ENCODE assay signal across 20 mouse cellular contexts in genomic region chr7:125999921-126000320, GRCm38 (mm10).
DNase-seq lines count a peak whose midpoint lies in the region; ATAC-seq and TF ChIP-seq lines count a peak whose summit lies in the region.
"Had no signal": no experiment of that assay in that cellular context is flagged by ENCODE, and none has a peak within 500 bp of the region (broad histone marks: within the 10 kb centered on the region; RNA-seq: fewer than 3 reads in every experiment).

No protein-coding gene starts in this region.

- WGBS in hindbrain, embryonic 10.5 days: 91% methylated on average over 3 of the region's 3 CpGs

- H3K27ac ChIP-seq in cortical plate, adult 2 months (ENCODE audit: insufficient read depth, low read length): peak overlapping the region; percentile 72
- H3K27ac ChIP-seq in hindbrain, embryonic 10.5 days: no peak overlapping the region
- H3K27ac ChIP-seq: embryonic facial prominence, embryonic 15.5 days; hindbrain, embryonic 13.5 days; neural tube, embryonic 13.5 days had no signal

- DNase-seq in layer of hippocampus, adult 8-10 months (ENCODE audit: low spot score in 2 of 2): peak; percentile 38 to 45
- DNase-seq in layer of hippocampus, adult 9-10 months (ENCODE audit: low spot score): no peak
- DNase-seq in layer of hippocampus, adult 9-11 months: peak; percentile 50
- DNase-seq in right cerebral cortex, postnatal 25 days: peak; percentile 54
- DNase-seq in hindbrain, embryonic 10.5 days (ENCODE audit: low spot score): no peak
- DNase-seq: adrenal gland, adult 2 months; cerebellum, postnatal 36 days; gastrocnemius, postnatal 36 days; kidney, adult 11 months; kidney, postnatal 4 days; lung, postnatal 4 days; thymus, postnatal 25 days had no signal

- no peak overlapping the region for H3K4me3 ChIP-seq in cortical plate, adult 2 months (ENCODE audit: insufficient read depth, low read length)
- H3K4me3 ChIP-seq in hindbrain, embryonic 10.5 days: no peak overlapping the region
- H3K4me3 ChIP-seq: embryonic facial prominence, embryonic 15.5 days; hindbrain, embryonic 13.5 days; myocyte; neural tube, embryonic 13.5 days had no signal

- TF ChIP-seq CTCF in cortical plate, adult 2 months (IDR thresholded peaks at IDR 0.05; ENCODE audit: extremely low read depth, insufficient read depth, low read length): no peak

- ATAC-seq in megakaryocyte-erythroid progenitor cell, adult 5-6 weeks (replicated peaks; ENCODE audit: low FRiP score, low TSS enrichment, poor library complexity, severe bottlenecking): no peak
- ATAC-seq: forebrain, embryonic 14.5 days; midbrain, embryonic 16.5 days had no signal

- TF ChIP-seq POLR2A in cortical plate, adult 2 months (IDR thresholded peaks at IDR 0.05; ENCODE audit: extremely low read depth, insufficient read depth, low read length): no peak

- no peaks in the 10 kb centered on the region for H3K9me3 ChIP-seq in hindbrain, embryonic 10.5 days
- H3K9me3 ChIP-seq: embryonic facial prominence, embryonic 15.5 days; neural tube, embryonic 13.5 days had no signal

- H3K4me1 ChIP-seq in cortical plate, adult 2 months (ENCODE audit: control insufficient read depth, insufficient read depth, low read length): peaks cover 5% of the 10 kb centered on the region; the same call in 1 of the 2 replicates
- H3K4me1 ChIP-seq in hindbrain, embryonic 10.5 days (replicated peaks): peaks cover 32% of the 10 kb centered on the region
- H3K4me1 ChIP-seq: embryonic facial prominence, embryonic 15.5 days had no signal

- no peaks in the 10 kb centered on the region for H3K36me3 ChIP-seq in hindbrain, embryonic 10.5 days
- H3K36me3 ChIP-seq: embryonic facial prominence, embryonic 15.5 days; hindbrain, embryonic 13.5 days; neural tube, embryonic 13.5 days had no signal

- no peaks in the 10 kb centered on the region; the same call in 1 of the 2 replicates for H3K27me3 ChIP-seq in hindbrain, embryonic 10.5 days (ENCODE audit: insufficient read depth, poor library complexity, severe bottlenecking)
- H3K27me3 ChIP-seq: embryonic facial prominence, embryonic 15.5 days; hindbrain, embryonic 13.5 days; neural tube, embryonic 13.5 days had no signal

Comparison
In these comparisons a context has a peak if more than half of its experiments do, and no peak if none do; other contexts are left out.
1. DNase-seq: peak in layer of hippocampus, adult 8-10 months (2 of 2), layer of hippocampus, adult 9-11 months (single experiment) and right cerebral cortex, postnatal 25 days (single experiment); none in layer of hippocampus, adult 9-10 months (single experiment) and hindbrain, embryonic 10.5 days (single experiment).